Mouse (Mus musculus): Measurements from ENCODE around the gene Efhb. TPM values are rescaled to one million over a fixed set of nuclear protein-coding genes. Genes with fewer than 3 reads are reported as not detected.
A peak's percentile ranks its signal among the peaks of the same experiment; 100 is the strongest.

Gene Efhb
- 22.5 and 22.8 TPM in 2 replicates for polyA plus RNA-seq (2012; rRNA removed)

GRCm38 (mm10) chr17:53462603-53463495, at the start of gene Efhb:
Efhb (minus strand) TSS chr17:53463321.
- H3K4me3 ChIP-seq (ENCODE audit: control insufficient read depth, low read depth, low read length), result peak within 1 kb of the TSS; percentile 95
- TF ChIP-seq POLR2A (IDR thresholded peaks at IDR 0.05; ENCODE audit: control insufficient read depth, low read depth, low read length) (peak; percentile 26; the same call in 1 of the 2 replicates), CTCF (IDR thresholded peaks at IDR 0.05; ENCODE audit: control insufficient read depth, insufficient read depth, insufficient replicate concordance, low read depth, low read length) (no peak)
- no peaks in the 10 kb centered on the region for H3K27me3 ChIP-seq (ENCODE audit: control insufficient read depth, insufficient read depth, low read length)
- no peaks in the 10 kb centered on the region for H3K36me3 ChIP-seq (ENCODE audit: control insufficient read depth, insufficient read depth, low read length)
- peaks cover 21% of the 10 kb centered on the region for H3K4me1 ChIP-seq (ENCODE audit: control insufficient read depth, insufficient read depth, low read length)
- H3K27ac ChIP-seq (ENCODE audit: control insufficient read depth, insufficient read depth, low read depth, low read length), result peak within 1 kb of the TSS; percentile 61

GRCm38 (mm10) chr17:53512311-53512951, 49.3 kb upstream of the Efhb start:
- Histone ChIP-seq H3K36me3 (ENCODE audit: control insufficient read depth, insufficient read depth, low read length) (no peaks in the 10 kb centered on the region), H3K4me3 (ENCODE audit: control insufficient read depth, low read depth, low read length) (no peak overlapping the region), H3K27ac (ENCODE audit: control insufficient read depth, insufficient read depth, low read depth, low read length) (no peak overlapping the region), H3K27me3 (ENCODE audit: control insufficient read depth, insufficient read depth, low read length) (no peaks in the 10 kb centered on the region), H3K4me1 (ENCODE audit: control insufficient read depth, insufficient read depth, low read length) (no peaks in the 10 kb centered on the region)
- TF ChIP-seq CTCF (IDR thresholded peaks at IDR 0.05; ENCODE audit: control insufficient read depth, insufficient read depth, insufficient replicate concordance, low read depth, low read length), result no peak
- TF ChIP-seq POLR2A (IDR thresholded peaks at IDR 0.05; ENCODE audit: control insufficient read depth, low read depth, low read length), result no peak

- Histone ChIP-seq H3K36me3 (ENCODE audit: control insufficient read depth, insufficient read depth, low read length) (0 out of 2 replicates have a peak, but pooled peaks cover 1% of the 10 kb centered on the region), H3K4me3 (ENCODE audit: control insufficient read depth, low read depth, low read length) (no peak overlapping the region), H3K4me1 (ENCODE audit: control insufficient read depth, insufficient read depth, low read length) (no peaks in the 10 kb centered on the region), H3K27ac (ENCODE audit: control insufficient read depth, insufficient read depth, low read depth, low read length) (no peak overlapping the region), H3K27me3 (ENCODE audit: control insufficient read depth, insufficient read depth, low read length) (no peaks in the 10 kb centered on the region)
- no peak for TF ChIP-seq CTCF (IDR thresholded peaks at IDR 0.05; ENCODE audit: control insufficient read depth, insufficient read depth, insufficient replicate concordance, low read depth, low read length)
Observed at GRCm38 (mm10) chr17:53502966-53503365, 39.8 kb upstream of the Efhb start.

- no peaks in the 10 kb centered on the region for H3K36me3 ChIP-seq (ENCODE audit: control insufficient read depth, insufficient read depth, low read length)
- no peak overlapping the region for H3K27ac ChIP-seq (ENCODE audit: control insufficient read depth, insufficient read depth, low read depth, low read length)
- no peak overlapping the region for H3K4me3 ChIP-seq (ENCODE audit: control insufficient read depth, low read depth, low read length)
Observed at GRCm38 (mm10) chr17:53489007-53489378, 25.9 kb upstream of the Efhb start.

GRCm38 (mm10) chr17:53488291-53489006, 25.3 kb upstream of the Efhb start:
- H3K27ac ChIP-seq (ENCODE audit: control insufficient read depth, insufficient read depth, low read depth, low read length), result no peak overlapping the region
- no peaks in the 10 kb centered on the region for H3K36me3 ChIP-seq (ENCODE audit: control insufficient read depth, insufficient read depth, low read length)
- H3K4me1 ChIP-seq (ENCODE audit: control insufficient read depth, insufficient read depth, low read length), result no peaks in the 10 kb centered on the region
- no peak for TF ChIP-seq CTCF (IDR thresholded peaks at IDR 0.05; ENCODE audit: control insufficient read depth, insufficient read depth, insufficient replicate concordance, low read depth, low read length)
- TF ChIP-seq POLR2A (IDR thresholded peaks at IDR 0.05; ENCODE audit: control insufficient read depth, low read depth, low read length), result no peak
- no peak overlapping the region for H3K4me3 ChIP-seq (ENCODE audit: control insufficient read depth, low read depth, low read length)
- H3K27me3 ChIP-seq (ENCODE audit: control insufficient read depth, insufficient read depth, low read length), result no peaks in the 10 kb centered on the region

More at GRCm38 (mm10) chr17:53489007-53489378, 25.9 kb upstream of the Efhb start:
- Histone ChIP-seq H3K4me1 (ENCODE audit: control insufficient read depth, insufficient read depth, low read length) (no peaks in the 10 kb centered on the region), H3K27me3 (ENCODE audit: control insufficient read depth, insufficient read depth, low read length) (no peaks in the 10 kb centered on the region)
- TF ChIP-seq POLR2A (IDR thresholded peaks at IDR 0.05; ENCODE audit: control insufficient read depth, low read depth, low read length) (no peak), CTCF (IDR thresholded peaks at IDR 0.05; ENCODE audit: control insufficient read depth, insufficient read depth, insufficient replicate concordance, low read depth, low read length) (no peak)

- peak overlapping the region; percentile 61 for H3K4me3 ChIP-seq (ENCODE audit: control insufficient read depth, low read depth, low read length)
- peaks cover 3% of the 10 kb centered on the region; the same call in 1 of the 2 replicates for H3K4me1 ChIP-seq (ENCODE audit: control insufficient read depth, insufficient read depth, low read length)
- no peak for TF ChIP-seq POLR2A (IDR thresholded peaks at IDR 0.05; ENCODE audit: control insufficient read depth, low read depth, low read length)
- TF ChIP-seq CTCF (IDR thresholded peaks at IDR 0.05; ENCODE audit: control insufficient read depth, insufficient read depth, insufficient replicate concordance, low read depth, low read length), result no peak
- no peaks in the 10 kb centered on the region for H3K27me3 ChIP-seq (ENCODE audit: control insufficient read depth, insufficient read depth, low read length)
- H3K36me3 ChIP-seq (ENCODE audit: control insufficient read depth, insufficient read depth, low read length), result no peaks in the 10 kb centered on the region
- no peak overlapping the region for H3K27ac ChIP-seq (ENCODE audit: control insufficient read depth, insufficient read depth, low read depth, low read length)
Observed at GRCm38 (mm10) chr17:53480433-53480832, 17.3 kb upstream of the Efhb start.

- no peaks in the 10 kb centered on the region for H3K27me3 ChIP-seq (ENCODE audit: control insufficient read depth, insufficient read depth, low read length)
- H3K27ac ChIP-seq (ENCODE audit: control insufficient read depth, insufficient read depth, low read depth, low read length), result peak overlapping the region; percentile 79
- TF ChIP-seq CTCF (IDR thresholded peaks at IDR 0.05; ENCODE audit: control insufficient read depth, insufficient read depth, insufficient replicate concordance, low read depth, low read length) (no peak), POLR2A (IDR thresholded peaks at IDR 0.05; ENCODE audit: control insufficient read depth, low read depth, low read length) (no peak)
- no peaks in the 10 kb centered on the region for H3K36me3 ChIP-seq (ENCODE audit: control insufficient read depth, insufficient read depth, low read length)
- peaks cover 3% of the 10 kb centered on the region; the same call in 1 of the 2 replicates for H3K4me1 ChIP-seq (ENCODE audit: control insufficient read depth, insufficient read depth, low read length)
- H3K4me3 ChIP-seq (ENCODE audit: control insufficient read depth, low read depth, low read length), result peak overlapping the region; percentile 91
Observed at GRCm38 (mm10) chr17:53479604-53480041, 16.5 kb upstream of the Efhb start.
